Mouse (Mus musculus): ENCODE measurements around the gene Myo1b. TPM values are rescaled to one million over a fixed set of nuclear protein-coding genes. Genes with fewer than 3 reads are reported as not detected.
A peak's percentile ranks its signal among the peaks of the same experiment; 100 is the strongest.

Myo1b gene
- total RNA-seq, 4 experiments from 2014 or later = 4.5 to 11.0 (median 6.0) TPM

- no peak for DNase-seq (ENCODE audit: low spot score in 2 of 2)
Observed at GRCm38 (mm10) chr1:51795586-51796309, 120.1 kb downstream of the Myo1b start.

- no peak for DNase-seq (ENCODE audit: low spot score in 2 of 2)
Observed at GRCm38 (mm10) chr1:51789269-51789668, 126.6 kb downstream of the Myo1b start.

DNA sequence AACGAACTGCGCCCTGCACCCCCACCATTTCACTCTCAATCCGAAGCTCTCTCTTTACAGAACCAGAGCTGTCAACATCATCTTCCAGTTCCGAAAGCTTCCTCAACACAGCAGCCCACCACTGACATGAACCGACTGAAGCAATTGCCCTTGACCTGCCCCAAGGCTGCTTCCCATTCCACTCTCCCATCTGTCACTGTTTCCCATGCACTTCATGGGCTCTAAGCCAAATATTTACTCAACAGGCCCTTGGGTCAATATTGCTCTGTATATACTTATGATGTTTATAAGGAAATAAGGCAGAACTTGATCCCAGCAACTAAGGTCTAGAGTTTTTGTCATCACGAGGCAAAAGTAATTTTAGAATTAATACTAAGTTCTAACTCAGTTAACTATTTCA, 133.8 kb downstream of the Myo1b start:
- no peak for DNase-seq (ENCODE audit: low spot score in 2 of 2)

GRCm38 (mm10) chr1:51780357-51780756, 135.5 kb downstream of the Myo1b start:
- no peak for DNase-seq (ENCODE audit: low spot score in 2 of 2)

DNA sequence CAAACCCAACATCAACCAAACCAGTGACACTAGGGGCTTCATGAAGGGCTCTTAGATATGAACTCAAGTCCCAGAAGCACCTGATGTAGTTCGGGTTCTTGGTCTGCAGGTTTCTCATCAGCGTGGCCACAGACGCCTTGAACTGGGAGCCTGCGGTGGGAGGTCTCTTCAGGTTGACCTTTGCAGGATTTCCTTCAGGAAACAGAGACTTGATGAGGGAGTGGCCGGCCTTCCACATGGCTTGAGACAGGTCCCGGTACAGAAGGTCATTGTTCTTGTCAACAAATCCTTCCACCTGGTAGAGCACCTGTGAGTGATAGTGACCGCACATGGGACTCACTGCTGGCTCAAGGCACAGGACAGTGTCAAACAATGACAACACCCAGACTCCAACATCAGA, 137.6 kb downstream of the Myo1b start:
- DNase-seq (ENCODE audit: low spot score in 2 of 2) = no peak

- no peak for DNase-seq (ENCODE audit: low spot score in 2 of 2)
Observed at GRCm38 (mm10) chr1:51770504-51770871, 145.4 kb downstream of the Myo1b start.

- DNase-seq (ENCODE audit: low spot score in 2 of 2) = no peak
Observed at GRCm38 (mm10) chr1:51769815-51770503, 145.9 kb downstream of the Myo1b start.

DNA sequence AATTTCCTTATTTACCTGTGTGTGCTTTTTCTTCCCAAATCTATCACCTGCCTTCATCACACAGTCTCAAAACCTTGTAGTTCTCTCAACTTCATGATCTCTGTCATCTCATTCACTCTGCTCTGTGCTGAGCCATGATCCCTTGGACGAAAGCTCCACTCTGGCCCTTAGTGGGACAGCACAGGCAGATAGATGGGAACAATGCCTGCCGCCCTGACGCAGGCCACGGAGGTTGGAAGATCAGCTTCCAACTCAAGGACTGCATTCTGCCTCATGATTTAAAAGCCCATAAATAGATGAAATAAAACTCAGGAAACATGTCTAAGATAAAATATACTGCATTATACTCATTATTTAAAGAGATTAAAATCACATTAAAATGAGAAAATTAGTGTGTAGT, 149.6 kb downstream of the Myo1b start:
- DNase-seq (ENCODE audit: low spot score in 2 of 2) = no peak

DNA sequence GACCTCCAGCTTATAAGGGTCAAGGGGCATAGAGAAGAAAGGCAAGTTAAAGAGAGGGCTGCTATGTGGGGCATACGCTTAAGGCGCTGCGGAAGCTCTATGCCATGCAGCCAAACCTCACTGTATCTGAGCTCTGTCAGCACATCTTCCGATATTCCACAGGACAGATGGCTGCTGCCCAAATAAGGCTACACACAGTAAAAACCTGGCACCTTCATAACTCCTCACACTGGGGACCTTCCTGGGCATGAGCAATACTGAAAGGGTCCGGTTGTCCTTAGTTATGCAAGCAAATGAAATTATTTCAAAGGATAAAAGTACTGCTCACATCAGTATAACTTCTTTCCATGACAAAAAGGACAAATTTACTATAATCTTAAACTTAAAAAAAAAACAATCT, 150.7 kb downstream of the Myo1b start:
- DNase-seq (ENCODE audit: low spot score in 2 of 2) = no peak

DNA sequence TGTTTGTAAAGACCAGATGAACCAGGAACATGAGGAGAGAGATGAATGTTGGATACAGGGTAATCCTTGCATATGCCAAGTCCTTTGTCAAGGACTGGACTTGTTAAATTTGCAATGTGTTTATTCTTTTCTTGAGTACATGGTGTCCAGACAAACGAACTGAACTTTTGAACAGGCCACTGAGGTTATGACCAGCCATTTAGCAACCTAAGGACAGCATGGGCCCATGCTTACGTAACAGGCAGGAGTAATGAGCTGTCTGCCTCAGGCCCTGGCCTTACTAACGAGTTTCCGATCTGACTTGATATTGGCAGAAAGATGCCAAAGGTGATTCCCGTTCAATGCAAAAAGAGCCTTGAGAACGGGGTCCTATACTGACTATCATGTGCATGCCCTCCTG, 156.2 kb downstream of the Myo1b start:
- no peak for DNase-seq (ENCODE audit: low spot score in 2 of 2)

GRCm38 (mm10) chr1:51758326-51759109, 157.4 kb downstream of the Myo1b start:
- DNase-seq (ENCODE audit: low spot score in 2 of 2) = no peak

- no peak for DNase-seq (ENCODE audit: low spot score in 2 of 2)
Observed at GRCm38 (mm10) chr1:51753621-51754020, 162.2 kb downstream of the Myo1b start.

DNA sequence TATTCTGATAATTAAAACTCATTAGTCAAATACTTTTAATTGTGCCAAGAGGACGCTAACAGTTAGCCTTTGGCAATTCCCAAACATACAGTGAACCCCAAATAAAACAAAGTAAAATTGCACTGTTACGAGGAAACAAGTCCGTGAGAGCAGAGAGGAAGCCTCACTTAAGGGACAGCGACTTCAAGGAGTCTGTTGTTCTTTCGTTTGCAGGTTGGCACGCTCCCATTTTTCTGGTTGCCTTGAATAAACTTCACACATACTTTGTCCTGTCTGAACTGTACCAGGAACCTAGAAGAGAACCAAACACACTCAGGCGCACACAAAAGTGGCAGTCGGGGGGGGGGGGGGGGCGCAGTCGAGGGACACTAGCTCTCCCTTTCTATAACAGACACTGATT, 164.9 kb downstream of the Myo1b start:
- no peak for DNase-seq (ENCODE audit: low spot score in 2 of 2)

DNA sequence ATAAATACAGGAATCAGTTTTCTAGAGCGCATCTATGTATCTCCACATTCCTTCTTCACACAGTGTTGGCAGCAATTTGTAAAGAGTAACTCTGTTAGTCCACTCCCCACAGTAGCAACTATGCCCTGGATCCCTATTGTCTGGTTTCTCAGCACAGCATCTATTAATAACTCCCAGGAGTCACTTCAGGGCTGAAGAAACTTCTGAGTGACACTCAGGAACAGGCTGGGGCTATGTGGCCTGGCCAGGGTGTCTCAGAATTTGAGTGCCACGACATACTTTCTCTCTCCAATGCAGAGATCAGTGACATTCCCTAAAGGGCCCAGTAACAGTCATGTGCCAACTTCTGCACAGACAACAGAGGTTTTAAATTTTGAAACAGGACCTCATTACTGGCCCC, 167.6 kb downstream of the Myo1b start:
- DNase-seq (ENCODE audit: low spot score in 2 of 2) = no peak

GRCm38 (mm10) chr1:51747494-51747893, 168.4 kb downstream of the Myo1b start:
- DNase-seq (ENCODE audit: low spot score in 2 of 2) = peak; percentile 28 to 31

GRCm38 (mm10) chr1:51746711-51747240, 169.1 kb downstream of the Myo1b start:
- no peak for DNase-seq (ENCODE audit: low spot score in 2 of 2)

DNA sequence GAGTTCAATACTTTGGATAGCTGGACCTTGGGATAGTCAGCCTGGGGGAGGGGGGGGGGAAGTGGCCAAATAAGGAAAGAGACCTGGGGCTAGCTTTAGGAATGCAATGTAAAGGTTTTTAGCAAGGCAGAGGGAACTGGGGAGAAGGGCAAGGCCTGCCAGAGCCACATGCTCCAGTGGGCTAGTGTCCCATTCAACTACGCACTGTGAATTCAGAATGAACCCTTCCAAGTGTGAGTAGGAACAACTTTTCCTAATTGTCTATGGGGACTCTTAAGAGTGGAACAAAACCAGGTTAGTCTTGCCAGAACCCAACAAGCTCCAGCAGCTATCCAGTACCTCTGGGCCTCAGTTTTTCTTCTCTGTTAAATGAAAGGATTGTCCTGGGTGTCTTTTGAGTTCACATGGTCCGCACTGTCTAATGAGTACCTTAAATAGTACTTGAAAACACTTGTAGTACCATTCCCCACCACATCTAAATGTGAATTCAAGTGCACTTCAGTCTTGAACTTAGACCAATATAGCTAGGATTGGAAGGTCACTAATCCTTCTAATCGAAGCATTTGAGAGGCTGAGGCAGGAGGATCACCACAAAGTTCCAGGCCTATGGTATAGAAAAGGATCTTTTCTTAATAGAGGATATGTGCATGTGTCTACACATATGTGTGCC, 172.0 kb downstream of the Myo1b start:
- no peak for DNase-seq (ENCODE audit: low spot score in 2 of 2)

- no peak for DNase-seq (ENCODE audit: low spot score in 2 of 2)
Observed at GRCm38 (mm10) chr1:51742586-51742985, 173.3 kb downstream of the Myo1b start.

DNA sequence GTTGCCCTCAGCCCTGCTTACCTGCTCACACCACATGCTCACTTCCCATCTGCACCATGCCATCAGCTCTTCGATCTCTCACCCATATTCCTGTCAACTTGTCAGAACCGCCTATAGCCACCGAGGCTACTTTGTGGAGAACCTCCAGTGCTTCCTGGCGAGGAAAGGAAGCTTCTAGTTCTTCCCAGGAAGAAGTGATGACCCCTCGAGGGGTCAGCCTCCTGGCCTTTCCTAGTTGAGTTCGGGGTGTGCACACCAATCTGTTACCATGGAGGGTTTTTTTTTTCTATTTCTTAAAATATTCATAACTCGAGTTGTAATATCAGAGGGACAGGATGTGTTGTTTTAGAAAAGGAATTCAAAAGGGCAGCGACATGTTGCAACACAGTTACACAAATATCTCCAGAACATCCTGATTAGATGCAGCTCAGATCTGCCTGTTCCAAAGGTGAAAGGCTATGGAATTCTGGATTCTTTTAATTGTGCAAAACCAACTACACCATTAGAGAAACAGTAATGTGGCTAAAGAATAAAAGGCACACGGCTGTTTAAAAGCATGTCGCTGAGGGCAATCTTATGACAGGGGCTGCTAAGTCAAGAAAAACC, 175.1 kb downstream of the Myo1b start:
- no peak for DNase-seq (ENCODE audit: low spot score in 2 of 2)

- no peak for DNase-seq (ENCODE audit: low spot score in 2 of 2)
Observed at GRCm38 (mm10) chr1:51739252-51739852, 176.5 kb downstream of the Myo1b start.

DNA sequence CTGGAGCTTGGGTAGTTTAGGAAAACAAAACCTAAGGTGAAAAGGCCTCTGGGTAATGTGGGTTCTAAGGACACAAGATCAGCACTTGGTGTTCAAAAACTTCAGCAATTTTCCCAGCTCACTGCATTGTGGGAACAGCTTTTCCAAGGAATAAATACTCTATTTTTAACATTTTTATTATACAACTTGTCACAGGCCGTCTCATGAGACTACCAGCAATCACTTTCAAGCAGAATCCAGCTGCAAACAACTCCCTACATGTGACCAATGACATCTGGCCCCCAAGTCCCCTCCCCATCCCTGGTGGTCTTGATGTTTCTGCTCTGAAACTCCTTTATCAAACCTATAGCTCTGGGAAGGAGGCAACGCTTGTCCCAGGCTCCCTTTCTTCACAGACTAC, 179.0 kb downstream of the Myo1b start:
- no peak for DNase-seq (ENCODE audit: low spot score in 2 of 2)

All from gastrocnemius, adult 8-10 months (tissue).